Mouse (Mus musculus): ENCODE results near the gene Ggn. TPM values are rescaled to one million over a fixed set of nuclear protein-coding genes. Genes with fewer than 3 reads are reported as not detected.
"Not testable (repeated sequence)": the region's sequence is repeated elsewhere in the genome, so short reads cannot be mapped to it uniquely, and the experiment has no call there.

Gene Ggn
- polyA plus RNA-seq, 1 experiment from 2014 or later = 0.75 TPM

GRCm38 (mm10) chr7:29202577-29202976 lies 32.6 kb downstream of the Ggn start:
- Histone ChIP-seq H3K4me3 (replicated peaks; ENCODE audit: low read length) (no peak overlapping the region), H3K4me2 (ENCODE audit: low read length) (no peak overlapping the region), H3K27ac (ENCODE audit: low read length) (no peak overlapping the region), H3K4me1 (replicated peaks; ENCODE audit: control insufficient read depth, insufficient read depth, low read length) (no peaks in the 10 kb centered on the region), H3K9me3 (ENCODE audit: control insufficient read depth, low read length) (no peaks in the 10 kb centered on the region), H3K36me3 (ENCODE audit: control insufficient read depth, insufficient read depth) (no peaks in the 10 kb centered on the region), H3K27me3 (replicated peaks; ENCODE audit: control insufficient read depth, insufficient read depth, low read length) (no peaks in the 10 kb centered on the region), H3K9ac (replicated peaks; ENCODE audit: low read depth, low read length) (no peak overlapping the region)
- WGBS = 80% methylated on average over 6 of the region's 6 CpGs
- no peak for ATAC-seq

GRCm38 (mm10) chr7:29211013-29211412 lies 41.0 kb downstream of the Ggn start:
- WGBS = 30% methylated on average over 15 of the region's 15 CpGs
- not testable (repeated sequence) for H3K9ac ChIP-seq (replicated peaks; ENCODE audit: low read depth, low read length); H3K4me3 ChIP-seq (replicated peaks; ENCODE audit: low read length); H3K36me3 ChIP-seq (ENCODE audit: control insufficient read depth, insufficient read depth); H3K27ac ChIP-seq (ENCODE audit: low read length); H3K9me3 ChIP-seq (ENCODE audit: control insufficient read depth, low read length); ATAC-seq; H3K4me1 ChIP-seq (replicated peaks; ENCODE audit: control insufficient read depth, insufficient read depth, low read length)
- H3K4me2 ChIP-seq (ENCODE audit: low read length) = peak overlapping the region; percentile 39
- 0 out of 2 replicates have a peak, but pooled peaks cover 11% of the 10 kb centered on the region for H3K27me3 ChIP-seq (replicated peaks; ENCODE audit: control insufficient read depth, insufficient read depth, low read length)

GRCm38 (mm10) chr7:29211415-29212198 lies 41.6 kb downstream of the Ggn start:
- Histone ChIP-seq H3K27ac (ENCODE audit: low read length) (no peak overlapping the region), H3K9ac (replicated peaks; ENCODE audit: low read depth, low read length) (no peak overlapping the region), H3K4me1 (replicated peaks; ENCODE audit: control insufficient read depth, insufficient read depth, low read length) (peaks cover 6% of the 10 kb centered on the region; the same call in 1 of the 2 replicates), H3K36me3 (ENCODE audit: control insufficient read depth, insufficient read depth) (no peaks in the 10 kb centered on the region), H3K4me2 (ENCODE audit: low read length) (peak overlapping the region; percentile 39), H3K27me3 (replicated peaks; ENCODE audit: control insufficient read depth, insufficient read depth, low read length) (0 out of 2 replicates have a peak, but pooled peaks cover 11% of the 10 kb centered on the region), H3K9me3 (ENCODE audit: control insufficient read depth, low read length) (no peaks in the 10 kb centered on the region), H3K4me3 (replicated peaks; ENCODE audit: low read length) (peak overlapping the region; percentile 20)
- ATAC-seq = peak; percentile 34; the same call in 1 of the 2 replicates
- 7% methylated on average over 34 of the region's 34 CpGs for WGBS

GRCm38 (mm10) chr7:29212199-29212765 lies 42.3 kb downstream of the Ggn start:
- peaks cover 6% of the 10 kb centered on the region; the same call in 1 of the 2 replicates for H3K4me1 ChIP-seq (replicated peaks; ENCODE audit: control insufficient read depth, insufficient read depth, low read length)
- 0 out of 2 replicates have a peak, but pooled peaks cover 11% of the 10 kb centered on the region for H3K27me3 ChIP-seq (replicated peaks; ENCODE audit: control insufficient read depth, insufficient read depth, low read length)
- no peaks in the 10 kb centered on the region for H3K9me3 ChIP-seq (ENCODE audit: control insufficient read depth, low read length)
- no peak overlapping the region for H3K27ac ChIP-seq (ENCODE audit: low read length)
- no peaks in the 10 kb centered on the region for H3K36me3 ChIP-seq (ENCODE audit: control insufficient read depth, insufficient read depth)
- H3K9ac ChIP-seq (replicated peaks; ENCODE audit: low read depth, low read length) = no peak overlapping the region
- H3K4me3 ChIP-seq (replicated peaks; ENCODE audit: low read length) = no peak overlapping the region
- WGBS = 17% methylated on average over 26 of the region's 26 CpGs
- ATAC-seq = no peak
- H3K4me2 ChIP-seq (ENCODE audit: low read length) = no peak overlapping the region; the same call in 1 of the 2 replicates

GRCm38 (mm10) chr7:29212775-29213560 lies 43.0 kb downstream of the Ggn start:
- Histone ChIP-seq H3K4me3 (replicated peaks; ENCODE audit: low read length) (peak overlapping the region; percentile 30), H3K4me2 (ENCODE audit: low read length) (peak overlapping the region; percentile 49), H3K27me3 (replicated peaks; ENCODE audit: control insufficient read depth, insufficient read depth, low read length) (0 out of 2 replicates have a peak, but pooled peaks cover 11% of the 10 kb centered on the region)
- not testable (repeated sequence) for H3K27ac ChIP-seq (ENCODE audit: low read length); H3K9me3 ChIP-seq (ENCODE audit: control insufficient read depth, low read length); H3K9ac ChIP-seq (replicated peaks; ENCODE audit: low read depth, low read length); H3K4me1 ChIP-seq (replicated peaks; ENCODE audit: control insufficient read depth, insufficient read depth, low read length); H3K36me3 ChIP-seq (ENCODE audit: control insufficient read depth, insufficient read depth)
- 16% methylated on average over 40 of the region's 40 CpGs for WGBS
- ATAC-seq = 0 out of 2 replicates have a peak, but pooled peaks have one; percentile 25

GRCm38 (mm10) chr7:29213675-29214082 lies 43.7 kb downstream of the Ggn start, which contains the start of gene Catsperg1:
Gene Catsperg1, minus strand, starts transcription at chr7:29214035.
- peak; percentile 77 for ATAC-seq
- Histone ChIP-seq H3K9me3 (ENCODE audit: control insufficient read depth, low read length) (no peaks in the 10 kb centered on the region), H3K27ac (ENCODE audit: low read length) (no peak within 1 kb of the TSS), H3K4me3 (replicated peaks; ENCODE audit: low read length) (peak within 1 kb of the TSS; percentile 30), H3K36me3 (ENCODE audit: control insufficient read depth, insufficient read depth) (no peaks in the 10 kb centered on the region), H3K27me3 (replicated peaks; ENCODE audit: control insufficient read depth, insufficient read depth, low read length) (0 out of 2 replicates have a peak, but pooled peaks cover 11% of the 10 kb centered on the region), H3K4me2 (ENCODE audit: low read length) (peak within 1 kb of the TSS; percentile 49), H3K9ac (replicated peaks; ENCODE audit: low read depth, low read length) (no peak within 1 kb of the TSS; the same call in 1 of the 2 replicates), H3K4me1 (replicated peaks; ENCODE audit: control insufficient read depth, insufficient read depth, low read length) (peaks cover 6% of the 10 kb centered on the region; the same call in 1 of the 2 replicates)
- WGBS = 2% methylated on average over 20 of the region's 20 CpGs

GRCm38 (mm10) chr7:29214236-29214635 lies 44.2 kb downstream of the Ggn start:
- WGBS = 63% methylated on average over 2 of the region's 2 CpGs
- Histone ChIP-seq H3K27me3 (replicated peaks; ENCODE audit: control insufficient read depth, insufficient read depth, low read length) (0 out of 2 replicates have a peak, but pooled peaks cover 11% of the 10 kb centered on the region), H3K4me3 (replicated peaks; ENCODE audit: low read length) (no peak overlapping the region), H3K9ac (replicated peaks; ENCODE audit: low read depth, low read length) (no peak overlapping the region), H3K4me2 (ENCODE audit: low read length) (peak overlapping the region; percentile 49), H3K4me1 (replicated peaks; ENCODE audit: control insufficient read depth, insufficient read depth, low read length) (peaks cover 6% of the 10 kb centered on the region; the same call in 1 of the 2 replicates), H3K36me3 (ENCODE audit: control insufficient read depth, insufficient read depth) (no peaks in the 10 kb centered on the region), H3K9me3 (ENCODE audit: control insufficient read depth, low read length) (no peaks in the 10 kb centered on the region), H3K27ac (ENCODE audit: low read length) (no peak overlapping the region)
- ATAC-seq = no peak

GRCm38 (mm10) chr7:29214846-29215245 lies 44.8 kb downstream of the Ggn start:
- H3K4me1 ChIP-seq (replicated peaks; ENCODE audit: control insufficient read depth, insufficient read depth, low read length) = peaks cover 6% of the 10 kb centered on the region; the same call in 1 of the 2 replicates
- H3K27me3 ChIP-seq (replicated peaks; ENCODE audit: control insufficient read depth, insufficient read depth, low read length) = 0 out of 2 replicates have a peak, but pooled peaks cover 11% of the 10 kb centered on the region
- peaks cover 1% of the 10 kb centered on the region; the same call in 1 of the 2 replicates for H3K9me3 ChIP-seq (ENCODE audit: control insufficient read depth, low read length)
- no peak overlapping the region for H3K4me2 ChIP-seq (ENCODE audit: low read length)
- no peaks in the 10 kb centered on the region for H3K36me3 ChIP-seq (ENCODE audit: control insufficient read depth, insufficient read depth)
- no peak for ATAC-seq
- H3K4me3 ChIP-seq (replicated peaks; ENCODE audit: low read length) = no peak overlapping the region
- H3K27ac ChIP-seq (ENCODE audit: low read length) = no peak overlapping the region
- WGBS = 46% methylated on average over 15 of the region's 15 CpGs
- H3K9ac ChIP-seq (replicated peaks; ENCODE audit: low read depth, low read length) = no peak overlapping the region
